Mouse (Mus musculus) left cerebral cortex, adult 2 months (tissue): ENCODE results near the gene Lpcat4. TPM values are rescaled to one million over a fixed set of nuclear protein-coding genes. Genes with fewer than 3 reads are reported as not detected.
A peak's percentile ranks its signal among the peaks of the same experiment; 100 is the strongest.

Experiments
- DNase-seq, 2 experiments: peaks; one replicate each; pipeline ENCODE4 v3.0.0; 2021 to 2022; ENCODE audit warnings: low spot score in 2 of 2, mixed read lengths in 1 of 2; ENCODE audit errors: extremely low spot score in 1 of 2
- H3K27ac ChIP-seq: fragments of 200-600 bp; 2 replicates; pipeline ENCODE4 v1.8.1; 2022
- H3K4me3 ChIP-seq: fragments of 200-600 bp; 2 replicates; pipeline ENCODE4 v1.8.1; 2022
- CTCF ChIP-seq: fragments of 200-600 bp; IDR thresholded peaks from 2 replicates; pipeline ENCODE4 v1.8.1; 2022; ENCODE audit warnings: antibody characterized with exemption, mild to moderate bottlenecking, moderate library complexity
- intact Hi-C: fragments of 180-260 bp; cut with DNase I; formaldehyde crosslinking; loops from one replicate; pipeline ENCODE4 v1.15.1; 2025
- long read RNA-seq, 2 experiments: library from polyadenylated mRNA; stranded (forward); transcript quantifications; one replicate each; pipeline ENCODE4 v2.0.0; 2021; ENCODE audit warnings: borderline mapping rate in 2 of 2
- total RNA-seq, 2 experiments: library from RNA; stranded (reverse); gene quantifications; 2 replicates each; pipeline ENCODE4 v1.2.3; 2021

Gene Lpcat4
- total RNA-seq, result 100 to 1,000 TPM; 150 to 164 TPM
- long read RNA-seq, experiment 1, transcript Lpcat4-201 (14 exons, 2,275 nt), result major isoform, 75 of 92 reads
- long read RNA-seq, experiment 1, partial matches to known transcripts, result 6 of 92 reads
- long read RNA-seq, experiment 1, other reads (novel, unspliced or antisense), result 11 of 92 reads
- long read RNA-seq, experiment 2, transcript Lpcat4-201 (14 exons, 2,275 nt), result major isoform, 63 of 78 reads
- long read RNA-seq, experiment 2, partial matches to known transcripts, result 4 of 78 reads
- long read RNA-seq, experiment 2, other reads (novel, unspliced or antisense), result 11 of 78 reads

GRCm38 (mm10) chr2:112239212-112239934, at the start of gene Lpcat4:
TSS of gene Lpcat4 (plus strand) at chr2:112239468.
- peak; percentile 100 for TF ChIP-seq CTCF

GRCm38 (mm10) chr2:112196859-112197258, 42.4 kb upstream of the Lpcat4 start:
- H3K4me3 ChIP-seq, result no peak overlapping the region
- peak; percentile 98 for TF ChIP-seq CTCF
- H3K27ac ChIP-seq, result no peak overlapping the region
- peak; percentile 24 to 36 for DNase-seq
- intact Hi-C loops, result loop anchor here (1.0 to 10.0 kb wide), 4 partner anchors 19 to 285 kb away; partner anchors contain the start of genes Chrm5 and Nop10

More at GRCm38 (mm10) chr2:112239212-112239934, at the start of gene Lpcat4:
- Histone ChIP-seq H3K4me3 (peak within 1 kb of the TSS; percentile 100), H3K27ac (peak within 1 kb of the TSS; percentile 100)
- intact Hi-C loops, result loop anchor here (1.0 to 2.0 kb wide), 2 partner anchors 21 to 100 kb away; partner anchors contain the start of gene Nop10
- DNase-seq, result peak; percentile 90 to 95

- H3K27ac ChIP-seq, result no peak overlapping the region
- TF ChIP-seq CTCF, result no peak
- H3K4me3 ChIP-seq, result no peak overlapping the region
- intact Hi-C loops, result no loop called here
- no peak for DNase-seq
Measured at GRCm38 (mm10) chr2:112203056-112203455, 36.2 kb upstream of the Lpcat4 start.

DNA sequence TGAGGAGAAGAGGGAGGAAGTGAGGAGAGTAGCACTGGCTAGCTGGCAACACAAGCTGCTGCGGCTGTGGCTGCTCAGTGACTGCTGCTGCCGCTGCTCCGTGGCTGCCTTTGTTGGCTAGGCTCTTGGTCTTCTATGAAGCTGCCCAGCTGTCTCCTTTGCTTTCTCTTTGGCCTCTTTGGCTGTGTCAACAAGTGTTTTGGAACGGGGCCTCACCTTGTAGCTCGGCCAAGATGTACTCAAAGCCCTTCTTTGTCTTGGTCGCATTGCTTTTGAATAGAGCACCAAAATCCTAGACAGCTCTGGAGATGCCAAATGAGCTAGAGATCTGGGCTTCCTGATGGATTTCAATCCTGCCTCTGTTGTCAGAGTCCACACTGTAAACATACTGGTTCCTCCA, 29.1 kb upstream of the Lpcat4 start:
- H3K4me3 ChIP-seq, result no peak overlapping the region
- DNase-seq, result peak; percentile 41 to 57
- TF ChIP-seq CTCF, result no peak
- H3K27ac ChIP-seq, result no peak overlapping the region
- intact Hi-C loops, result loop anchor here (10.0 kb wide), 1 partner anchor 1055 kb away; the partner anchor contains the start of gene Gm15130

- Histone ChIP-seq H3K27ac (no peak overlapping the region), H3K4me3 (no peak overlapping the region)
- intact Hi-C loops, result loop anchor here (10.0 kb wide), 1 partner anchor 1056 kb away; the partner anchor contains the start of gene Gm15130
- TF ChIP-seq CTCF, result no peak
- DNase-seq, result no peak
Measured at GRCm38 (mm10) chr2:112210699-112211098, 28.6 kb upstream of the Lpcat4 start.

- DNase-seq, result no peak
- intact Hi-C loops, result loop anchor here (1.0 to 10.0 kb wide), 2 partner anchors 19 to 1061 kb away; partner anchors contain the start of gene Gm15130
- peak; percentile 70 for TF ChIP-seq CTCF
- Histone ChIP-seq H3K4me3 (no peak overlapping the region), H3K27ac (no peak overlapping the region)
Measured at GRCm38 (mm10) chr2:112215977-112216376, 23.3 kb upstream of the Lpcat4 start.

- Histone ChIP-seq H3K4me3 (no peak overlapping the region), H3K27ac (no peak overlapping the region)
- no peak for DNase-seq
- no peak for TF ChIP-seq CTCF
- intact Hi-C loops, result loop anchor here (10.0 kb wide), 1 partner anchor 1063 kb away; the partner anchor contains the start of gene Gm15130
Measured at GRCm38 (mm10) chr2:112217614-112218013, 21.7 kb upstream of the Lpcat4 start.

- no peak for DNase-seq
- Histone ChIP-seq H3K27ac (no peak overlapping the region), H3K4me3 (no peak overlapping the region)
- intact Hi-C loops, result loop anchor here (5.0 kb wide), 1 partner anchor 261 kb away; the partner anchor contains the start of gene Chrm5
- no peak for TF ChIP-seq CTCF
Measured at GRCm38 (mm10) chr2:112220880-112221279, 18.4 kb upstream of the Lpcat4 start.

DNA sequence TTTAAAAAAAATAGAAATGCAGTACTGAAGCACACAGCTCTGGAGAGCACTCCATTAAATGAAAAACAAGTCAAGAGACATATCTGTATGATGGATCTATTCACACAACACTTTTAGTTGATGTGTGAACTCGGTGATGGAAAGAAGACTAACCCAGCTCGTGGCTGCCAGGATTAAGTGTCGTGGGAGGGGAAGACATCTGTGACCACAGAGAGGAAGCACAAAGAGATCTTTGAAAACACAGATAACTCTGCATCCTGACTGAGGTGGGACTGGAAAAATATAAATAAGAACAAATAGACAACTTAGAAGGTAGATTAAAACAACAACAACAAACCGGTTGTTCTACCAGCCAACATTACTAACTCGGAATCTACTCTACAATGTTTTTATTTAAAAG, 16.7 kb upstream of the Lpcat4 start:
- TF ChIP-seq CTCF, result no peak
- intact Hi-C loops, result loop anchor here (5.0 kb wide), 1 partner anchor 260 kb away; the partner anchor contains the start of gene Chrm5
- no peak overlapping the region for H3K4me3 ChIP-seq
- no peak overlapping the region; the same call in 1 of the 2 replicates for H3K27ac ChIP-seq
- DNase-seq, result no peak

GRCm38 (mm10) chr2:112224356-112224755, 14.9 kb upstream of the Lpcat4 start:
- TF ChIP-seq CTCF, result no peak; the same call in 1 of the 2 replicates
- DNase-seq, result no peak
- no peak overlapping the region for H3K4me3 ChIP-seq
- intact Hi-C loops, result loop anchor here (5.0 kb wide), 1 partner anchor 258 kb away; the partner anchor contains the start of gene Chrm5
- H3K27ac ChIP-seq, result peak overlapping the region; percentile 74

GRCm38 (mm10) chr2:112232623-112233022, 6.6 kb upstream of the Lpcat4 start:
- no peak for TF ChIP-seq CTCF
- intact Hi-C loops, result no loop called here
- H3K27ac ChIP-seq, result no peak overlapping the region
- no peak overlapping the region for H3K4me3 ChIP-seq
- no peak for DNase-seq

- no peak for TF ChIP-seq CTCF
- DNase-seq, result no peak
- intact Hi-C loops, result no loop called here
- no peak overlapping the region for H3K4me3 ChIP-seq
- H3K27ac ChIP-seq, result no peak overlapping the region
Measured at GRCm38 (mm10) chr2:112236620-112237019, 2.6 kb upstream of the Lpcat4 start.
